Mouse (Mus musculus): ENCODE measurements around the gene Otogl.

Gene Otogl

GRCm38 (mm10) chr10:107912084-107912573 is at the start of gene Otogl:
Otogl (minus strand) TSS chr10:107912134.
- in situ Hi-C loops (cut with MboI, MseI), result no loop called here

DNA sequence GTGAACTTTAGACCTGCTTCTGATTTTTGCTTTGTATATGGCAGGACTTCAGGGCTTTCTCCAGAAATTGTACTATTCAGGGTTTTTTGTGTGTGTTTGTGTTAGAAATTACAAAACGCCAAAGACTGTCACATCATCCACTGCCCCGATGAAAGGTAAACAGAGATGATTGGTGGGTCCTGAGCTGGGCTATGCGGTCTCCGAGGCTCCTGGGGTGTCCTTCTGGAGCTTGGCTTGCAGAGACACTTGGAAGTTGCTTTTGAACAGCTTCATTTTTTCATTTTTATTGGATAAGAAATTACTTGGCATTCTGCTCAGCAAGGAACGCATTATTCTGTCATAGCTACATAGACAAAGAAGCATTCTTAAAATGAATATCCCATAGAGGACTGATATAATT is 44.7 kb upstream of the Otogl start:
- in situ Hi-C loops (cut with MboI, MseI), result no loop called here

DNA sequence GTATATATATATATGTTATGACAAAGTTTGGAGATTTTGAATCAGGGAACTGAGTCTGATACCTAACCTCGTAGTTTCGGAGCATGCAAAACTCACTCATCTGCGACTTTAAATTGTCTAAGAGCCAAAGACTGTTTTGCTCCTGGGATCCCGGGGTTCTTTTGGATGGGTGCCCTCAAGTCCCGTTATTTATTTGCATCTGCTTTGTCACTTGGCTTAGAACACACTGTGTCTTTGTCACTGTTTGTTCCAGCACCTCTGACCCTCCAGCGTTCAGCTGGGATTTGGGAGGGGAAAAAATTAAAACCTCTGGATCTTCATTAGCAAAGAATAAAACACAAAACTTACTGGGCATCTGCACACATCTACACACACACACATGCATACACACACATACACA is 42.5 kb upstream of the Otogl start:
- in situ Hi-C loops (cut with MboI, MseI), result no loop called here

- in situ Hi-C loops (cut with MboI, MseI), result no loop called here
Measured at GRCm38 (mm10) chr10:107951596-107951995, 39.7 kb upstream of the Otogl start.

- in situ Hi-C loops (cut with MboI, MseI), result loop anchor here (25.0 kb wide), 2 partner anchors 212 to 487 kb away; partner anchors contain the start of gene Ppp1r12a
Measured at GRCm38 (mm10) chr10:107949945-107950344, 38.0 kb upstream of the Otogl start.

GRCm38 (mm10) chr10:107948647-107949046 is 36.7 kb upstream of the Otogl start:
- in situ Hi-C loops (cut with MboI, MseI), result loop anchor here (25.0 kb wide), 2 partner anchors 214 to 489 kb away; partner anchors contain the start of gene Ppp1r12a

DNA sequence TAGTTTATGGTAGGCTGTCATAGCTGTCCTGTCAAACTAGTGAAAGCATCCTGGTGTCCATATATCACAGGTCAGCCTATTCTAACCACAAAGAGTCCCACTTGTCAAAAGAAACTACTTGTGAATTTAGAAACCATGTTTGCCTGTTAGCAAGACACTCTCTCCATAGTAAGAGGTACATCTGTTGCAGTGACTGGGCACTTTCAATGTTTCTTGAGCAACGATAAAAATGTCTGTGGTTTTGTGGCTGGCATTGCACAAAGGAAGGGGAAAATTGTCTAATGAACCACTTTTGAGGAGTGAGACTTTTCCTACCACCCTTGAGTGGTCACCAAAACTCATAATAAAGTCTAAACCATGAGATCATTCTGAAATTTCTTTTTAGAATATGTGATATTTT is 36.1 kb upstream of the Otogl start:
- in situ Hi-C loops (cut with MboI, MseI), result loop anchor here (25.0 kb wide), 2 partner anchors 214 to 489 kb away; partner anchors contain the start of gene Ppp1r12a

GRCm38 (mm10) chr10:107946348-107946747 is 34.4 kb upstream of the Otogl start:
- in situ Hi-C loops (cut with MboI, MseI), result loop anchor here (25.0 kb wide), 2 partner anchors 216 to 491 kb away; partner anchors contain the start of gene Ppp1r12a

DNA sequence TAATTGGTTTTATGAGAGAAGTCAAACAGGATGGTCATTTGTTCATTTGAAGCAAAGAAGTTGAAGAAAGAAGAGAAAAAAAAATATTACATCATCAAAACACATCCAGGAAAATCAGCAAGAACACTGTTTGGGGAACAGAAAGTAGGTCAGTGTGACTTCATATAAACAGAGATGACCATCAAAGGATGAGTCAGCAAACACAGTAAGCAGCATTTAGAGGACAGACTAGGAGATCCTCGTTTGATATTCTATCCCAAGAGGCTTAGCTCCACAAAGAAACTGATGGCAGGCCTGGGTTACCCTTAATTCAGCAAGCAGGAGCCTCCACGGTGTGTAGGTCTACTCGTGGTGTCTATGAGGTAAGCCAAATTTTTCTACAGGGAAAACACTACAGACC is 31.9 kb upstream of the Otogl start:
- in situ Hi-C loops (cut with MboI, MseI), result loop anchor here (25.0 kb wide), 2 partner anchors 218 to 493 kb away; partner anchors contain the start of gene Ppp1r12a

- in situ Hi-C loops (cut with MboI, MseI), result loop anchor here (25.0 kb wide), 2 partner anchors 221 to 496 kb away; partner anchors contain the start of gene Ppp1r12a
Measured at GRCm38 (mm10) chr10:107941188-107941900, 29.4 kb upstream of the Otogl start.

GRCm38 (mm10) chr10:107940302-107940701 is 28.4 kb upstream of the Otogl start:
- in situ Hi-C loops (cut with MboI, MseI), result loop anchor here (25.0 kb wide), 2 partner anchors 222 to 497 kb away; partner anchors contain the start of gene Ppp1r12a

GRCm38 (mm10) chr10:107939821-107940220 is 27.9 kb upstream of the Otogl start:
- in situ Hi-C loops (cut with MboI, MseI), result loop anchor here (25.0 kb wide), 2 partner anchors 222 to 497 kb away; partner anchors contain the start of gene Ppp1r12a

DNA sequence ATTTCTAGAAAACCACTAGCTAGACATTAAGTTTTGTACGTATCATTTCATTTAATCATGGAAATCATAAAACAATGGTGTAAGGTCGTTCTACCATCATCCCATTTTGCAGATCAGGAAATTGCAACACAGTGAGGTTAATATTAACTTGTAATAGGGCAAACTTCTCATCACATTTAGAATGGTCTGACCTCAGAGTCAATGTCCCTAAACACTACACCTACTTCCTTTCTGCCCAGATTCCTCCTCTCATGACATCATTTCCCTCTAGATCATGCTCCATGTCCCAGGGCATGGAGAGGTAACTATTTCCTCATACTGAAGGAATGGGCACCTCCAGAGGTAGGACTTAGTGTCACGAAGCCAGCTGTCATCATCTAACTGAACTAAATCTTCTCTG is 22.1 kb upstream of the Otogl start:
- in situ Hi-C loops (cut with MboI, MseI), result loop anchor here (25.0 kb wide), 2 partner anchors 228 to 503 kb away; partner anchors contain the start of gene Ppp1r12a

DNA sequence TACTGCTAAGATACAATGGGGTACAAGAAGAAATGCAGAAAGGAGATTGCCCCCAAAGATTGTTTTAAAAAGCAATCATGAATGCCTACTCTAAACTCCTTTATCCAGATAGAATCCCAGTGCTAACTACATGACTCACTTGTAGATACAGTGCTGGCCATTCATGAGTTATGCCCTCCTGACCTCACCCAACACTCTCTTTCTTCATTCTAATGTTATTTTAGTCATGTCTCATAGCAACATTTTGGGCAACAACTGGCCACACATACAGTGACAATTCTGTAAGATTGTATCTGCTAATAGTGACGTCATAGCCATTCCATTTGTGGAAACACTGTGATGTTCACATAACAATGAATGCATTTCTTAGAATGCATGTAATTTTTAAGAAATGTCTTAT is 21.6 kb upstream of the Otogl start:
- in situ Hi-C loops (cut with MboI, MseI), result loop anchor here (25.0 kb wide), 2 partner anchors 229 to 504 kb away; partner anchors contain the start of gene Ppp1r12a

- in situ Hi-C loops (cut with MboI, MseI), result loop anchor here (25.0 kb wide), 2 partner anchors 230 to 505 kb away; partner anchors contain the start of gene Ppp1r12a
Measured at GRCm38 (mm10) chr10:107931833-107932828, 20.2 kb upstream of the Otogl start.

GRCm38 (mm10) chr10:107930471-107931021 is 18.6 kb upstream of the Otogl start:
- in situ Hi-C loops (cut with MboI, MseI), result loop anchor here (25.0 kb wide), 2 partner anchors 232 to 507 kb away; partner anchors contain the start of gene Ppp1r12a

DNA sequence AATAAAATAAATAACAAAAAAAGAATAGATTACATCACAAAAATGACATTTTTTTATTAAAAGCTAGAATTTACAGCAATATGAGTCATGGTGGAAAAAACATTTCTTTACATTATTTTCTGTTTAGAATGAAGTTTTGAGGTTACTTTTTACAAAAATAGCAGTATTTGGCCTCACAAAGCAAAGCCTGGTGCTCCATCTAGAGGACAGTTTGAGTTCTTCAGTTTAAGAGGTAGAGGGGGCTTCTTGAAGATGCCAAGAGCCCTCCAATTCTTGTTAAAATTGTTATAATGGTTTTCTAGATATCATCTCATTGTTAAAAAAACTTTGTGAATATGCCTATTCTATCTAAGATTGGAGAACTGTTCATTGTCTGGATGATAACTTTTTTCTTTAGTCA is 13.4 kb upstream of the Otogl start:
- in situ Hi-C loops (cut with MboI, MseI), result loop anchor here (25.0 kb wide), 2 partner anchors 237 to 512 kb away; partner anchors contain the start of gene Ppp1r12a

GRCm38 (mm10) chr10:107923860-107924259 is 11.9 kb upstream of the Otogl start:
- in situ Hi-C loops (cut with MboI, MseI), result loop anchor here (5.0 kb wide), 1 partner anchor 127 kb away; no protein-coding TSS in a partner anchor

DNA sequence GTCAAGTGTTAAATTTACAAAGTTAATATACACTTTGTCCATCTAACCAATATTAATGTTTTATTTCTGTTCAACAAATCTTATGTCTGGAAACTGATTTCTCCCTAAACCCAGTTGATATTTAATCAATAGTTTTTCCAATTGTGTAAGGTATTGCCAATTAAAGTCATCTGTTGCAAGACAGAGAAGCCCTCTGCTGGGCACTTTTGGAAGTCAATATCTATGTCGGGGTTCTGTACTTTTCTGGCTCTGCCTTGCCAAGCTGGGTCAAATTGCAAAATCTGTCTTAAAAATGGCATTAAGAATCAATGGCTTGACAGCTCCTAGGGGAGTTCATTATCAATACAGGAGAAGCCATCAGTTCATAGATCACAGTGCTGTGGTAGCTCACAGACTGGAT is 10.8 kb upstream of the Otogl start:
- in situ Hi-C loops (cut with MboI, MseI), result loop anchor here (5.0 kb wide), 1 partner anchor 125 kb away; no protein-coding TSS in a partner anchor

DNA sequence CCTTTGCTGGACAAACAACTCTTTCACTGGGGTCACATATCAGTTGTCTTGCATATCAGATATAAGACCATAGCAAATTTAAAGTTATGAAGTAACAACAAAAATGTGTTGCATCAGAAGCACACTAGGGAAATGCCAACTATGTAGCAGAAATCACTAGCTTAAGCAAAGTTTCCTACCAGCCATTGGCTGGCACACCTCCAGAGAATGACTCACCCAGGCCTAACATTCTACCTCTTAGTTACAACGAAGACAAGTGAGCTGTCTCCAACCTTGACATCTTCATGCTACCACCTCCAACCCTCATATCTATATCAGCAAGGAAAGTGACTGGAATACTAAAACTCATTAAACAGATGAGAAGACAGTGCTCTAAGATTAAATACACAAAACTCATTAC is 9.6 kb upstream of the Otogl start:
- in situ Hi-C loops (cut with MboI, MseI), result loop anchor here (5.0 kb wide), 1 partner anchor 124 kb away; no protein-coding TSS in a partner anchor
